Comparison of ENCODE assay signal across 8 mouse cellular contexts in genomic region chr2:30717566-30718328, GRCm38 (mm10).
DNase-seq lines count a peak whose midpoint lies in the region; ATAC-seq and TF ChIP-seq lines count a peak whose summit lies in the region.

No protein-coding gene starts in this region.

- H3K36me3 ChIP-seq in E14TG2a.4 (ENCODE audit: insufficient read depth, low read length) = no peaks in the 10 kb centered on the region
- no peaks in the 10 kb centered on the region for H3K36me3 ChIP-seq in forebrain, embryonic 12.5 days (replicated peaks)
- H3K36me3 ChIP-seq in kidney, postnatal 0 days (ENCODE audit: insufficient read depth, low read length) = no peaks in the 10 kb centered on the region
- H3K36me3 ChIP-seq in midbrain, embryonic 16.5 days (ENCODE audit: control insufficient read depth, insufficient read depth, low read length) = no peaks in the 10 kb centered on the region

- peak overlapping the region; percentile 68 for H3K4me2 ChIP-seq in forebrain, embryonic 12.5 days
- H3K4me2 ChIP-seq in kidney, postnatal 0 days (ENCODE audit: low read length) = peak overlapping the region; percentile 41
- H3K4me2 ChIP-seq in midbrain, embryonic 16.5 days (ENCODE audit: low read length) = peak overlapping the region; percentile 68

- peak overlapping the region; percentile 100 for H3K27ac ChIP-seq in forebrain, embryonic 12.5 days
- H3K27ac ChIP-seq in kidney, postnatal 0 days = peak overlapping the region; percentile 99
- peak overlapping the region; percentile 100 for H3K27ac ChIP-seq in midbrain, embryonic 16.5 days (ENCODE audit: low read length)

- H3K4me1 ChIP-seq in E14TG2a.4 (replicated peaks; ENCODE audit: low read depth, low read length) = peaks cover 96% of the 10 kb centered on the region
- peaks cover 82% of the 10 kb centered on the region for H3K4me1 ChIP-seq in forebrain, embryonic 12.5 days
- H3K4me1 ChIP-seq in kidney, postnatal 0 days (replicated peaks; ENCODE audit: insufficient read depth, low read length) = peaks cover 66% of the 10 kb centered on the region
- H3K4me1 ChIP-seq in midbrain, embryonic 16.5 days (ENCODE audit: control insufficient read depth, insufficient read depth, low read length) = peaks cover 69% of the 10 kb centered on the region

- H3K9ac ChIP-seq in forebrain, embryonic 12.5 days = peak overlapping the region; percentile 39
- H3K9ac ChIP-seq in kidney, postnatal 0 days (ENCODE audit: low read depth, low read length) = peak overlapping the region; percentile 52
- peak overlapping the region; percentile 53 for H3K9ac ChIP-seq in midbrain, embryonic 16.5 days (ENCODE audit: low read depth, low read length)

- TF ChIP-seq CTCF in E14TG2a.4 (conservative IDR thresholded peaks at IDR 0.05; ENCODE audit: low read length) = no peak
- no peak for TF ChIP-seq CTCF in kidney, postnatal 0 days (IDR thresholded peaks at IDR 0.05; ENCODE audit: low read depth)

- H3K4me3 ChIP-seq in E14TG2a.4 (replicated peaks; ENCODE audit: low read length) = peak overlapping the region; percentile 73
- H3K4me3 ChIP-seq in forebrain, embryonic 12.5 days (replicated peaks) = no peak overlapping the region
- no peak overlapping the region for H3K4me3 ChIP-seq in kidney, postnatal 0 days (replicated peaks; ENCODE audit: low read depth, low read length)
- H3K4me3 ChIP-seq in midbrain, embryonic 16.5 days (ENCODE audit: low read depth, low read length) = no peak overlapping the region

- H3K27me3 ChIP-seq in E14TG2a.4 (ENCODE audit: insufficient read depth, low read length) = peaks cover 61% of the 10 kb centered on the region
- H3K27me3 ChIP-seq in forebrain, embryonic 12.5 days = no peaks in the 10 kb centered on the region
- no peaks in the 10 kb centered on the region for H3K27me3 ChIP-seq in kidney, postnatal 0 days (ENCODE audit: insufficient read depth, low read length)
- H3K27me3 ChIP-seq in midbrain, embryonic 16.5 days (ENCODE audit: control insufficient read depth, insufficient read depth, low read depth, low read length) = no peaks in the 10 kb centered on the region

- WGBS in forebrain, embryonic 12.5 days = 2% methylated on average over 16 of the region's 16 CpGs
- WGBS in kidney, postnatal 0 days = 8% methylated on average over 16 of the region's 16 CpGs
- 5% methylated on average over 16 of the region's 16 CpGs for WGBS in midbrain, embryonic 16.5 days

- peak; percentile 51 for DNase-seq in embryo, embryonic 9.5 days (ENCODE audit: extremely low spot score)
- no peak for DNase-seq in embryo, embryonic 10.5 days (ENCODE audit: low spot score)
- DNase-seq in kidney, postnatal 0 days (ENCODE audit: low spot score) = peak; percentile 86
- no peak for DNase-seq in thymus, postnatal 14 days
- DNase-seq in left cerebral cortex, postnatal 10 days (ENCODE audit: extremely low spot score in 1 of 2, low spot score in 2 of 2) = no peak

- no peaks in the 10 kb centered on the region for H3K9me3 ChIP-seq in E14TG2a.4 (ENCODE audit: low read length)
- H3K9me3 ChIP-seq in forebrain, embryonic 12.5 days = no peaks in the 10 kb centered on the region
- no peaks in the 10 kb centered on the region for H3K9me3 ChIP-seq in kidney, postnatal 0 days (replicated peaks; ENCODE audit: low read length)
- H3K9me3 ChIP-seq in midbrain, embryonic 16.5 days (replicated peaks; ENCODE audit: control insufficient read depth, low read length, poor library complexity, severe bottlenecking) = no peaks in the 10 kb centered on the region

- ATAC-seq in forebrain, embryonic 12.5 days (ENCODE audit: low FRiP score) = no peak; the same call in 1 of the 2 replicates
- no peak for ATAC-seq in kidney, postnatal 0 days (replicated peaks; ENCODE audit: low FRiP score, low read depth)
- ATAC-seq in midbrain, embryonic 16.5 days = no peak

- intact Hi-C loops in left cerebral cortex, postnatal 10 days (cut with DNase I) = loop anchor here (5.0 kb wide), 1 partner anchor 60 kb away; no protein-coding TSS in a partner anchor

Comparison
In these comparisons a context has a peak if more than half of its experiments do, and no peak if none do; other contexts are left out.
1. DNase-seq: peak in embryo, embryonic 9.5 days (single experiment) and kidney, postnatal 0 days (single experiment); none in embryo, embryonic 10.5 days (single experiment), thymus, postnatal 14 days (single experiment) and left cerebral cortex, postnatal 10 days (0 of 2).
2. Peak in every context shown above with its lines, with median percentiles within 50 percentile points of each other: H3K27ac ChIP-seq, H3K4me2 ChIP-seq and H3K9ac ChIP-seq.